Mouse (Mus musculus): ENCODE data around the gene Mybph. TPM values are rescaled to one million over a fixed set of nuclear protein-coding genes. Genes with fewer than 3 reads are reported as not detected.

Mybph gene
- total and polyA plus RNA-seq, 3 experiments: not detected

- TF ChIP-seq CHD1 (IDR thresholded peaks at IDR 0.05; ENCODE audit: low read depth, low read length) (no peak), MXI1 (IDR thresholded peaks at IDR 0.05; ENCODE audit: low read depth, low read length) (no peak), MAX (IDR thresholded peaks at IDR 0.05; ENCODE audit: low read length) (no peak), SMC3 (IDR thresholded peaks at IDR 0.05; ENCODE audit: low read depth, low read length) (no peak), NRF1 (IDR thresholded peaks at IDR 0.05; ENCODE audit: insufficient read depth, low read depth, low read length, poor library complexity, severe bottlenecking) (no peak), EP300 (IDR thresholded peaks at IDR 0.05; ENCODE audit: low read depth in 1 of 2, low read length in 2 of 2) (no peak), NELFE (IDR thresholded peaks at IDR 0.05; ENCODE audit: low read depth, low read length) (no peak), ZMIZ1 (IDR thresholded peaks at IDR 0.05; ENCODE audit: low read depth, low read length) (no peak), MYB (IDR thresholded peaks at IDR 0.05; ENCODE audit: low read depth, low read length) (no peak), TCF12 (IDR thresholded peaks at IDR 0.05; ENCODE audit: low read depth, low read length) (no peak), CTCF (IDR thresholded peaks at IDR 0.05 in 2 of 3, conservative IDR thresholded peaks at IDR 0.05 in 1 of 3; ENCODE audit: control insufficient read depth in 1 of 3, insufficient read depth in 1 of 3, low read depth in 2 of 3, low read length in 3 of 3, poor library complexity in 1 of 3, severe bottlenecking in 1 of 3) (no peak), CHD2 (IDR thresholded peaks at IDR 0.05; ENCODE audit: low read length) (no peak), USF1 (IDR thresholded peaks at IDR 0.05; ENCODE audit: low read depth, low read length) (no peak), ELF1 (IDR thresholded peaks at IDR 0.05; ENCODE audit: low read depth, low read length) (no peak), POLR2A (IDR thresholded peaks at IDR 0.05; ENCODE audit: control insufficient read depth in 1 of 2, insufficient read depth in 1 of 2, low read depth in 1 of 2, low read length in 2 of 2, poor library complexity in 1 of 2) (no peak)
- Histone ChIP-seq H3K27me3 (ENCODE audit: control insufficient read depth in 1 of 2, insufficient read depth in 2 of 2, low read length in 2 of 2) (peaks cover 0 to 9% of the 10 kb centered on the region in 2 experiments; a peak in 1 of 4 replicates), H3K79me2 (ENCODE audit: control insufficient read depth, insufficient read depth, low read length, poor library complexity) (no peaks in the 10 kb centered on the region), H3K4me1 (ENCODE audit: control insufficient read depth in 1 of 2, insufficient read depth in 2 of 2, low read length in 2 of 2) (peaks cover 3 to 20% of the 10 kb centered on the region in 2 experiments; a peak in 3 of 4 replicates), H3K9ac (ENCODE audit: control insufficient read depth, low read depth, low read length, poor library complexity, severe bottlenecking) (no peak overlapping the region), H3K36me3 (ENCODE audit: control insufficient read depth in 1 of 2, insufficient read depth in 2 of 2, low read length in 2 of 2) (peaks cover 0 to 3% of the 10 kb centered on the region in 2 experiments; a peak in 1 of 4 replicates), H3K27ac (ENCODE audit: control insufficient read depth, low read depth, low read length) (no peak overlapping the region), H3K4me3 (ENCODE audit: control insufficient read depth in 1 of 2, insufficient read depth in 1 of 2, low read depth in 2 of 2, low read length in 2 of 2) (no peak overlapping the region), H3K9me3 (replicated peaks; ENCODE audit: insufficient read depth, low read length) (no peaks in the 10 kb centered on the region)
- no peak for DNase-seq (ENCODE audit: low read depth, low spot score)
Measured at GRCm38 (mm10) chr1:134231270-134231669, 38.0 kb downstream of the Mybph start.

GRCm38 (mm10) chr1:134231681-134232080 is 38.4 kb downstream of the Mybph start:
- no peaks in the 10 kb centered on the region for H3K9me3 ChIP-seq (replicated peaks; ENCODE audit: insufficient read depth, low read length)
- peaks cover 0 to 3% of the 10 kb centered on the region in 2 experiments; a peak in 1 of 4 replicates for H3K36me3 ChIP-seq (ENCODE audit: control insufficient read depth in 1 of 2, insufficient read depth in 2 of 2, low read length in 2 of 2)
- no peak overlapping the region for H3K27ac ChIP-seq (ENCODE audit: control insufficient read depth, low read depth, low read length)
- H3K79me2 ChIP-seq (ENCODE audit: control insufficient read depth, insufficient read depth, low read length, poor library complexity): no peaks in the 10 kb centered on the region
- TF ChIP-seq EP300 (IDR thresholded peaks at IDR 0.05; ENCODE audit: low read depth in 1 of 2, low read length in 2 of 2): peak; percentile 7 to 34; a peak in 2 of 4 replicates
- peak; percentile 80 for TF ChIP-seq TAL1 (IDR thresholded peaks at IDR 0.05; ENCODE audit: low read length)
- TF ChIP-seq RCOR1 (IDR thresholded peaks at IDR 0.05; ENCODE audit: low read depth, low read length): 0 out of 2 replicates have a peak, but pooled peaks have one; percentile 16
- 0 out of 2 replicates have a peak, but pooled peaks have one; percentile 21 for TF ChIP-seq TCF12 (IDR thresholded peaks at IDR 0.05; ENCODE audit: low read depth, low read length)
- 0 out of 2 replicates have a peak, but pooled peaks have one; percentile 16 for TF ChIP-seq TBP (IDR thresholded peaks at IDR 0.05; ENCODE audit: low read depth, low read length)
- TF ChIP-seq GATA1 (IDR thresholded peaks at IDR 0.05; ENCODE audit: low read depth, low read length): peak; percentile 39
- TF ChIP-seq KAT2A (conservative IDR thresholded peaks at IDR 0.05; ENCODE audit: low read depth, low read length): no peak
- no peak for TF ChIP-seq HCFC1 (IDR thresholded peaks at IDR 0.05; ENCODE audit: low read depth, low read length)
- peak; percentile 34; the same call in 1 of the 2 replicates for TF ChIP-seq MXI1 (IDR thresholded peaks at IDR 0.05; ENCODE audit: low read depth, low read length)
- TF ChIP-seq MAX (IDR thresholded peaks at IDR 0.05; ENCODE audit: low read length): no peak
- TF ChIP-seq POLR2A (IDR thresholded peaks at IDR 0.05; ENCODE audit: control insufficient read depth in 1 of 2, insufficient read depth in 1 of 2, low read depth in 1 of 2, low read length in 2 of 2, poor library complexity in 1 of 2): no peak
- TF ChIP-seq SIN3A (IDR thresholded peaks at IDR 0.05; ENCODE audit: low read length): peak; percentile 54
- TF ChIP-seq USF1 (IDR thresholded peaks at IDR 0.05; ENCODE audit: low read depth, low read length): peak; percentile 65
- H3K27me3 ChIP-seq (ENCODE audit: control insufficient read depth in 1 of 2, insufficient read depth in 2 of 2, low read length in 2 of 2): peaks cover 0 to 9% of the 10 kb centered on the region in 2 experiments; a peak in 2 of 4 replicates
- H3K4me1 ChIP-seq (ENCODE audit: control insufficient read depth in 1 of 2, insufficient read depth in 2 of 2, low read length in 2 of 2): peaks cover 3 to 20% of the 10 kb centered on the region in 2 experiments; a peak in 3 of 4 replicates
- DNase-seq (ENCODE audit: low read depth, low spot score): peak; percentile 75
- H3K4me3 ChIP-seq (ENCODE audit: control insufficient read depth in 1 of 2, insufficient read depth in 1 of 2, low read depth in 2 of 2, low read length in 2 of 2): no peak overlapping the region
- H3K9ac ChIP-seq (ENCODE audit: control insufficient read depth, low read depth, low read length, poor library complexity, severe bottlenecking): no peak overlapping the region
